Mouse (Mus musculus) cerebellum, adult 9-10 months (tissue): ENCODE measurements around the gene Gcc1.
A peak's percentile ranks its signal among the peaks of the same experiment; 100 is the strongest.

Experiments
- DNase-seq: peaks from one replicate; pipeline ENCODE4 v3.0.0; 2022

The Gcc1 gene

DNA sequence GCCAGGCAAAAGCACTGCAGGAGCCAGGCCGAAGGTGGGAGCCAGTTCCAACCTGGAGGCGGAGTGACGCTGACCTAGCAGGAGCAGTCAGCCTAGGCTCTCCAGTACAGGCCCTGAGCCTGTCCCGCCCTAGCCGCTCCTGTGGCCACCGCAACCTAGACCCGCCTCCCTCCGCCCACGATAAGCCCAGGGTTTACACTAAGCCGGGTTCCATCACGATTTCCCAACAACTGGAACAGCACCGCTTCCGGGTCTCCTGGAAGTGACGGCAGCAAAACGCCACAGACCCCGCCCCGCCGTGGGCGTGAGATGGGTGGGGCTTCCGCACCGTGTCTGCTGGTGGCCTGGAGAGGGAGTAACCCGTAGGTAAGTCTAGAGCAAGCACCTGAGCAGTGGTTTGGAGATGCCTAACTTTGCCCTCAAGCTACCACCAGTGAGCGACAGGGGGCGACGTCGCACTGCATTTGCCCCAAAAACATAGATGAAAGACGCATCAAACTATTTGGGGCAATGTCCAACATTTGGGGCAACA lies 6.7 kb downstream of the Gcc1 start:
- peak; percentile 94 for DNase-seq

DNA sequence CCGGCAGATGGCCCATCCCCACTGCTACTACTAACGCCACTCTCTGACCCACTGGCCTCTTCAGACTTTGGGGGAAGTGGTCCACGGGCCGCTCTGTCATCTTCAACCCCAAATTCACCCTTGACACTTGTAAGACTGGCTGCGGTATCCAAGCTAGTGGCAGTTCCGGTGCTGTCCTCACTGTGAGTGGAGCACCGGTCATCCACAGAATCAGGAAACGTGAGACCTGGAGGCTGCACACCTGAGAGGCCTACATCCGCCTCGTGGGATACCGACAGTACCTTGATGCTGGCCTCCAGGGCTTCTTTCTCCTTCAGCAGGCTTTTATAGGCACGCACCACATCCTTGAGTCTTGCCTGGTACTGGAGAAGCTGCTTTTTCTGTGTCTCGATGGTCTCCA lies 7.3 kb downstream of the Gcc1 start:
- peak; percentile 44 for DNase-seq

DNA sequence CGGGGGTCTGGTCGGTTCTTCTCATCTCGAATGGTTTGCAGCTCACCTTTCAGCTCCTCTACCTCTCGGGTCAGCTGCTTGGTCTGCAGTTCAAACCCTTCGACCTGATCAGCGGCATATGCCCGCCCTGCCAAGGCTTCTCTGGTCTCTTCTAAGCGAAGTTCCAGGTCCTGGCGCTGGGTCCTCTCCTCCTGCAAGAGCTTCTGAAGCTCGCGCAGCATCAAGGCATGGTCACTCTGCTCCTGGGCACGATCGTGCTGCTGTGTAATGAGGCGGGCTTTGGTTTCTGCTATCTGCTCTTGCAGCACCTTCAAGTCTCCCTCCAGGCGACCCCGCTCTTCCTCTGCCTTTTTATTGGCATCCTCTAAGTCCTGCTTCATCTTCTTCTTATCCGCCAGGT lies 7.8 kb downstream of the Gcc1 start:
- DNase-seq, result no peak

DNA sequence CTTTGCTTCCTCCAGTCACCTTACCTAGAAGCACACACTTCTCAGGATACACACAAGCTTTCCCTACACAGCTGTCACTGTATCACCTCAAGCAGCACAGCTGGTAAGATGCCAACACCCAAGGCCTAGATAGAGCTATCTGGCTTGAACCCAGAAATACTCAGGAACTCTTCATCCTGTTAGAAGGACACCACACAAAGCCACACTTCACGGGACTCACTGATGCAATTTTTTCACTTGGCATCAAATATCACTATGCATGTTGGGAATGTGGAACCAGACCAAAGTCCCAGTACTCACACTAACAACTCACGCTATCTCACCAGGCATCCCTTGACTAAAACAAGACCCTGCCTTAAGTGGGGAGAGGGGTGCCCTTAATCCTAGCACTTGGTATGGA lies 8.5 kb downstream of the Gcc1 start:
- peak; percentile 59 for DNase-seq

DNA sequence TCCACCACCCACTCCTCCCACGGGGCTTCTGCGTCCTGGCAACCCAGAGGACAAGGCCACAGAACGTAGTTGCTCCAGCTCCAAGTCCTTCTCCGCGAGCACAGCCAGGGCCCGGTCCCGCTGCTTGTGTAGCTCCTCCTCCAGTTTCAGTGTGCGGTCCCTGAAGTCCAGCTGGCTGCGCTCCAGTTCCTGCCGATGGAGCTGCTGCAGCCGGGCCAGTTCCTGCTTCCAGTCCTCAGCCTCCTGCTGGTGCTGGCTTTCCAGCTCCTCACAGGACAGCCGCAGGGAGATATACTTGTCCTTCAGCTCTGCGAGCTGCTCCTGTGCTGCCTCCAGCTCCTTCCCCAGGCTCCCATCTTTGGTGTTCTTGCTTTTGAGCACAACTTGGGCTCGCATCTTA lies 9.7 kb downstream of the Gcc1 start:
- DNase-seq, result peak; percentile 88

DNA sequence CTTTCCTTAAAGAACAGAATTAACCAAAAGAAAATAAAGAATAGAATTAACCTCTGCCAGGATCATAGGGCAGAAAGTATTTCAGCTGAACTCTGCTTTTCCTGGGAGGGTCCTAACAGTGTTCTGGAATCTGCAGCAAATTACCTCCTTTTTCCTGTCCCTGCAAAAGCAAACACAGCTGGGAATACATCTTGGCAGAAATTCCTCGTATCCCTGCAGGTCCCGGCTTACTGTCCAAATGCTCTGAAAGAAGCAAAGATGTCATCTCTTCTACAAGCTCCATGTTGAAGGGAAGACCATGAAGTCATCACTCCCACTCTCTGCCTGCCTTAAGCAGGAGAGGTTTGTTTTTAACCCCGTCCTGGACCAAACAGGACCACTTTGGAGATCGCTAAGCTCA lies 11.2 kb downstream of the Gcc1 start:
- DNase-seq, result no peak

DNA sequence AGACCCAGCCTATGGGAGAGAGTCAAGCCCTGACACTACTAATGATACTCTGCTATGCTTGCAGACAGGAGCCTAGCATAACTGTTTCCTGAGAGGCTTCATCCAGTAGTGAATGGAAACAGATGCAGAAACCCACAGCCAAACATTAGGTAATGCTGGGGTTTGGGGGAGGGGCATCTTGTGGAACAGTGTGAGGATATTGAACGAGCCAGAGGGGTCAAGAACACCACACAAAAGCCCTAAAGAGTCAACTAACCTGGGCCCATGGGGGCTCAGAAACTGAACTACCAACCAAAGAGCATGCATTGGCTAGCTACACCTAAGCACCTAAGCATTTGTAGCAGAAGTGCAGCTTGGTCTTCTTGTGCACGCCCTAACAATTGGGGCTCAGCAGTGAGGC lies 17.0 kb downstream of the Gcc1 start:
- no peak for DNase-seq

DNA sequence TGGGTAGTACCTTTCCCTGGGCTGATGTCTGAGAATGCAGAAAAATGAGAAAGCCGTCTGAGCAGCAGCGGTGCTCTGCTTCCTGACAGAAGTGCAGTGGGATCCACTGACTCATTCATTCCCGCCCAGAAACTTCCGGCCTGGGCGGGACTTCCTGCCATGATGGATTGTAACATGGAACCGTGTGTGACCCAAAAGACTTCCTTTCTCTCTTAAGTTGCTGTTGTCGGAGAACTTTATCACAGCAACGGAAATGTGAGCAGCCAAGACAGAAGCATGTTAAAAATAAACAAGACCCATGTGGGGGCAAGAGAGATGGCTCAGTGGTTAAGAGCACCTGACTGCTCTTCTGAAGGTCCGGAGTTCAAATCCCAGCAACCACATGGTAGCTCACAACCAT lies 18.1 kb downstream of the Gcc1 start:
- no peak for DNase-seq

DNA sequence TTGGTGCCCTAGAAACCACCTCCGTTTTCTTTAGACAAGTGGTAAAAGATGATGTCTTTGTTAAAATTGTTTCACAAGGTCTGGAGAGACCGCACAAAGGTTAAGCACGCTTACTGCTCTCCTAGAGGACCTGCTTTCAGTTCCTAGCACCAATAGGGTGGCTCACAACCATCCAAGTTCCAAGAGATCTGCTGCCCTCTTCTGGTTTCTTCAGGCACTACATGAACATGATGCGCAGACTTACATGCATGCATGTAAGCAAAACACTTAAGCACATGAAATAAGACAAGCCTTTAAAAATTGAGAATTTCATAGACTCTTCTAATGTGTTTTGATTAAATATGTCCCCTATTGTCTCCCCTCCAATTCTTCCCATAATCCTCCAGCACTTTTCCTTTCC lies 28.4 kb downstream of the Gcc1 start:
- DNase-seq, result no peak

DNA sequence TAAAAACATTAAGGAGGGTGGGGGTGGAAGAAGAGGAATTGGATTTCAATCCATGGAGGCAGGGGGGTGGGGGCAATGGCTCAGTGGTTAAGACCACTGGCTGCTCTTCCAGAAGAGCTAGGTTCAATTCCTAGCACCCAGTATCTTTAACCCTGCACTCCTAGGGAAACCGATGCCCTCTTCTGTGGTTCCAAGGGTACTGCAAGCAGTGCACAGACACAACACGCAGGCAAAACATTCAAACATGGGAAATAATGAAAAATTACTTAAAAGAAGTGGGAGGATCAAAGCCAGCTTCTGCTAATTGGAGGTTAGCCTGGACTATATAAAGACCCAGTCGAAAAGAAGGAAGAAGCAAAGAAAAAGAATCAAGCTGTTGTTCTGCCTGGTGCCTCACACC lies 29.5 kb downstream of the Gcc1 start:
- no peak for DNase-seq

DNA sequence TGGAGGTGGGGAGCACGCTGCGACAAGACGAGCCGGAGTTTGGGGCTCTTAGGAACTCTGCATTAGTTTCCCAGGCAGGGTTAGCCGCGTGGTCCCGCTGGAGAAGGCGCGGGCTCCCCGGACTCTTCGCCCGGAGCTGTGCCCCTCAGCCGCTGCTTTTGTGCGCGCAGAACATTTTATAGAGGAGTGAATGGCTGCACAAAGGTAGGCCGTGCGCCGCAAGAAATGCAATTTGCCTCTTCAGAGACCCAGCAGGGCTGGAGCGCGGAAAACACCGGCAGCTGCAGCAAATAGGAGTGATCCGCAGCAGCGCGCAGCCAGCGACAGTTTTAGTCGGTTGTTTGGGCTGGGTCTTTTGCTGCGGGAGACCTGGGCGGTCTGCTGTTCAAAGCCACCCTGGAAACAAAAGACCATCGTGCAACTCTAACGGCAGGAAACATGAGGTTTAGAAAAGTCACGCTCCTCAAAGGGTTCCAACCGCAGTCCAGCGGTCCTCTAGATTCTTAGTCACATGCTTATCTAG lies 30.4 kb downstream of the Gcc1 start, which contains the start of gene Zfp800:
Zfp800 (minus strand) TSS at position 325 of the 523 bp plus-strand sequence.
- DNase-seq, result no peak

DNA sequence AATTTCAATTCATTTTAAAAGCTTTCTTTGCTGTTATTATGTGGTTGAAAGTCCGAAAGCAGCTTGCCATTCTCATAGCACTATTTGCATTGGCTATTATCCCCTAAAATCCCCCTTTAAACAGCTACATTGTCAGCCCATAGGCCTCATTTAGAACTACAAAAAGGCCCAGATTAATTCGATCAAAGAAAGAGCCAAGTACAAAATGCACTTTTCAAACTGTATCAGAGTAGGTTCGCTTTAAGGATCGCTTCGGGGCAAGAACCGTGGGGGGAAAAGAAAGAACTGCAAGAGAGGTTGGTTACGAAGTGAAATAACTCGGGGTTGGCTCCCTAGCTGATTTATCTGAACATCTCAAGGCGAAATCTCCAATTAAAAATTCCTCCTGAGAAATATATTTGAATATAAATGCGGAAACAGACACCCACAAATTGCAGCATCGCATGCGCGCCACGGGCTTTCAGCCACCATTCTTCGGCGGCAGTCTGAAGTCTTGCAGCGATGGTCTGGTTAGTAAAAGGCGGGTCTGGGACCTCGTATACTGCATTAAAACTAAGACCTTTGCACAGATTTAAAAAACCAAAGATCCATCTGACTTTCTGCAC lies 31.2 kb downstream of the Gcc1 start:
- no peak for DNase-seq

DNA sequence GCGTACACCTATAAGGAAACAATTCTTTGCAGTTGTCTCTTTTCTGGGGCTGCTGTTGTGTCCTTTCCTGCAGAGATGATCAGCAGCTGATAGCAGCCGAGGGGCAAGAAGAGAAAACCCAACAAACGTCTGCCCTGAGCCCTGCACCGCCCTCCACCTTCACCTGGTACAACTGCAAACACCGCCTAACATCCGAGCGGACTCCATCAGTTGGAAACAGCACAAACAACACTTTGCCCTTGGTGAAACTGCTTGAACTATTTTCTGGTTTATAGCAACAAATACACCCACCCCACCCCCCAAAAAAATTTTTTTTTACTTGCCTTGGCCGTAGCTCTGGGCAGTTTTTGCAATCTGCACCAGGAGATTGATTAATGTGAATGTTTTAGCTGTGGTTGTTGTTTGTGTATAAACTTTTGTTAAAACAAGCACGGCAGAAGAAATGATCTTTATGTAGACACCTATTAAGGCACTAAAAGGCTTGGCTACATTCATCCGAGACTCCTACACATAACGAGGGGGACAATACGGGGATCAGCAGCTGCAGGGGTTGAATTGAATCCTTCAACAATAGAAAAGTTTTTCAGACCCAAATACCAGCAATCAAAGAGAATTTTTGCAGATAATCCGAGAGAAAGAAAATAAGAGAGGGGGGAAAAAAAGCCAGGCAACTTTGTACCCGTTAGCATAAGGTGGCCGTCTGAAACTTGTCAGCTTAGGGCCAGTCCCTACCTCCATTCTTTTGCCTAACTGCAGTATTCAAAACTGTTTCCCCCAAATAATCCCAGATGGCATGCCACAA lies 31.9 kb downstream of the Gcc1 start:
- DNase-seq, result no peak

DNA sequence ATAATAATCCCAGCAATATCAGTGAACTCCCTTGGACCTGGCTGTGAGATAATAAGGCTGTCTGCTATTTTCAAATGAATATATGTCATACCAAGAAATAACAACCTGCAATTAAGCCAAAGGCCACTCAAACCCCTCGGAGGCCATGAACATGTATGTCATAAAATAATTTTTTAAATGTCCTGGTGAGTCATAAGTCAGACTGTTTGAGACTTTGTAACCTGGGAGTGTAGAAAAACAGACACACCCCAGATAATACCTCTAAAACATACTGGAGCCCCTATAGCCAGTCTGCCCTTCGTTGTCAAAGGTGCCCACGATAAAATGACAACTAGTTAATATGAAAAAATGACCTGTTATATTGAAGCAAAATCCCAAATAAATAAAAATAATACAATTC lies 39.2 kb downstream of the Gcc1 start:
- DNase-seq, result no peak

DNA sequence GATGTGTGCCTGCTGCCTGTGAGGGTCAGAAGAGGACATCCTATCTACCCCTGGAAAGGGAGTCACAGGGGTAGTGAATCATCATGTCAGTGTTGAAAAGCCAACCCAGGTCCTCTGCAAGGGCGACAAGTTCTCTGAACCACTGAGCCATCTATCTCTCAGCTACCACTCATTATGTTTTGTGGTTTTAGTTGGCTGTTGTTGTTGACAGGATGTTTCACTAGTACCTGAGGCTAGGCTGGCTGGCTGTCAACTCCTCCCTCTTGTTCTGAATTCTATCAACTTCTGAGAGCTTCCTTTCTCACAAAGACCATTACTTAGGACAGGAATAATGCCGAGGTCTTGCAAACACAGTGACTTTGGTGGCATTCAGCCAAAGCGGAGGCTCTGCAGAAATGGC lies 43.0 kb downstream of the Gcc1 start:
- no peak for DNase-seq

DNA sequence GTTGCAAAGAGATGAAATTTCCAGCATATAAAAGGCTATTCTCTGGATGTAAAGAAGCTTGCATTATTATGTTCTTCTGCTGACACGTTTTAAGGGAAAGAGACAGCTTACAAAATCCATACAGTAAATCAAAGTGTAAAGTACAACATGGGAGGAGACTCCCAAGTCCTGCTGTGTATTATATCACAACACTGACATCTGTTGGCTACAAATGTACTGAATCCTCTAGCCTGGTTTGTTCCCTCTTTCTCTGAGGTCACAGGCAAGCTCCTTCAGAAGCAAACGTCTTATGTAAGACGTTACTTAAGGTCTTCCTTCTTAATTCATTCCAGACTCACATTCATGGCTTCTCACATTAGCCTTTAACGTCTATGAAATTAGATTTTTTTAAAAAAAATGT lies 46.2 kb downstream of the Gcc1 start:
- DNase-seq, result no peak

DNA sequence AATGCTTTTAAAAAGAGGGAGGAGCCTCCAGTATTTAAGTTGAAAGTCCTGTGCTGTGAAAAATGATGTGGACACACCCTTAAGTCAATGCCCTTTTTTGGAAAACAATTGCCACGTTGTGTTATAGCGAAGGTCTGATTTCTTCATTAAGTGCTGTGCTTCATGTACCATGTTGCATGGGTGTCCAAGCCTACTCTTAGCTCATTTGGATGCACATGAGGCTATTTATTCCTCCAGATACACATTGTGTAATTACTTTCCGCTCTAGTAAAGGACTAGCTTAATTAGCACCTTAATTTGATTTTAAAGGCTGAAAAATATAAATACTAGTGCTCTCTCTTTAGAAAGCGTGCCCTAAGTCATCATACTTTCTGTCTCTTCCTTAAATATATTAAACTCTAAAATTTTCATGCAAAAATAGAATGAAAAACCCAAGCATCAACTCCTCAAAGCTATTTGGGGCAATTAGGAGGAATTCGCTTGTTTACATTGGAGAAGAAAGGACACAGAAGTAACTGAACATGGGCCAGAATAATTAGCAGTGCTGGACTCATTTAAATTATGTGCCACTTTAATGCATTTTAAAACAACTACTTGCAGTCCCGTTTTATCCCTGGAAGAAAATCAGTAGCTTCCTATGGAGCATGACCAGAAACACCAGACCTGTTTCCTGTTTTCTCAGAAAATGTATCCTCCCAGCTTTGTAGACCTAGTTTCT lies 58.1 kb downstream of the Gcc1 start:
- DNase-seq, result no peak

DNA sequence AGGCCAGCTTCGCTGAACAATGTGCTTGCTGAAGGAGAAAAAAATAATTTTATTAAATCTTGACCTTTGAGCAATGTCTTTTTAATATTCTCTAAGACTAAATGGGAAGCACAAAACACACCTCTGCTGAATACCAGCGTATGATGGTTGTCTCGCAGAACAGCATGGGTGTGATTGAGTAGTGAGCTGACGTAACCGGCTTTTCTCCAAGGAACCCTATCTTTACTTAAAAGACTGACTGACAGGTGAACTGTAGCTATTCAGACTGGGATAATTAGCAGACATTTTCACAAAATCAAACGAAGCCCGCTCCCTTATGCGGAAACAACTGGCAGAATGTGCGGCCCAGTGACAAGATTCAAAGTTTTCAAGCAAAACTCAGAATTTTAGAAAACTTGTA lies 60.6 kb downstream of the Gcc1 start:
- no peak for DNase-seq
